Mouse (Mus musculus): ENCODE data around the gene Fbxw7.

Gene Fbxw7

DNA sequence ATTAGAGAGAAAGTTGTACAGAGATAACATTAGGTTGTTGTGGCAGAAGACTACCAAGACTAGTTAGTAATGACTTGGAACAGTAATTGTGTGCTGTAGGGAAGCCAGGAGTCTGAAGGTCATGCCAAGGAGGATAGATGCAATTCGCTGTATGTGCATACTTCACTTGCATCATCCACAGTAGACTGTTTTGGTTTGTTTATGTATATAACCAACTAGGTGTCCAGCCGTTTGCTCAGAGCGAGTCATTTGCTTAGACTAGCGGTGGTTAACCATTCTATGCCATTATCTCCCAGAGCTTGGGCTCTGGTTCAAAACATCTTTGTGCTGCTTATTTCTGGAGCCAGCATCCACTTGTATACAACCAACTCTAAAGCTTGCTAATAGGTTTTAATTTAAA lies 134.3 kb downstream of the Fbxw7 start:
- in situ Hi-C loops (cut with MseI, MboI), result no loop called here

DNA sequence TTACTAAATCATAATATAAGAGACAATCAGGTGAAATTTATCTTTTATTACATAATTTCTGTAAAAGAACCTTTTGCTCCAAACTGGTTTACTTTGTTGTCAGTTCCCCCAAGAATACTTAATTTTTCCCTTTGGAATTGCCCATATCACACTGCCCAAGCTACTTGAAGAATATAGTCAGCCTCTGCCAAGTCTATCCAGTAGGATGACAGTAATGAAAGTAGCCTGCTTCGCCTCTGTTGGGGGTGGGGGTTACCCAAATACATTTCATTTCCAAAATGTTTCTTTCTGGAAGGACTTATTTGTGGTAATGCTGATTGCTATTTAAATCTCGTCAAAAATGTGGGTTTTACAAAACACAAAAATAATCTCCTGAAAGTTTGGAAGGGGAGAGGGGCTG lies 136.6 kb downstream of the Fbxw7 start:
- in situ Hi-C loops (cut with MseI, MboI), result no loop called here

DNA sequence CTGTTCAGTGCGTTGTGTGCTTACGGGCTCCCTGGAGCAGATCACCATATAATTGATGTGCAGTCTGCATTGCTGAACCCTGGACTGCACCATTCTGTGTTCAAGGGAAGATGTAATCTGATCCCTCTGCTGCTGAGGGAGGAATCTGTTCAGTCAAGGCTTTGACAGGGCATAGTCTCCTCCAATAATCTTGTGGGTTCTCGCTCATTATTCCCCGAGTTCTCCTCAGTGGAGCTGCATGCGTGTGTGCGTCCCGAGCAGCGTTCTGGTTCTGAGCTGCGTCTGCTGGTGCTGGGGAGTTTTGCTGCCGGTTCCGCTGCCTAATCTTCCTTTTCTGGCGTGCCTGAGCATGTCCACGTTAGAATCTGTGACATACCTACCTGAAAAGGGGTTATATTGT lies 137.1 kb downstream of the Fbxw7 start:
- in situ Hi-C loops (cut with MseI, MboI), result no loop called here

DNA sequence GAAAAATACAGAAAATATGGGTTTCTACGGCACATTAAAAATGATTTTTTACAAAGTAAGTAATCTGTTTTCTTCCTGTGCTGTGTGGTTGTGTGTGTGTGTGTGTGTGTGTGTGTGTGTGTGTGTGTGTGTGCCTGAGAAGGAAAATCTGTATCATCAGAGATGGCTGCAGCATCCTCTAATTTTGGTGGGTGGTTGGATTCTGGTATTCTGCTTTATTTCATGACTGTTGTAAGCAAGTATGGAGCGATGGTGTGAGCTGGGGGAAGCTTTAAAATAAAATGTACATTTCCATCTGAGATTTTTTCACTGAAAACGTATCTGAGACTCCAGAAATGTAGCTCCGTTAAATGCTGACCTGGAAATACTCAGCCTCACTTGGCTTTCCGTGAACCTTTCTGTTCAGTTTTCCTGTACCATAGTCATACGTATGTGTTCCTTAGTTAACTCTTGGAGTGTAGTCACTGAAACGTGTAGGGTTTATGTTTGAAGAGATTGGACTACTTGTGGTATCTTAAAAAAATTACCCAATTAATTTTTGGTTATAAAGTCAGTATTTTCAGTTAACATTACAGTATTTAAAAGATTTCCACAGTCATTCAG lies 137.6 kb downstream of the Fbxw7 start:
- in situ Hi-C loops (cut with MseI, MboI), result no loop called here

DNA sequence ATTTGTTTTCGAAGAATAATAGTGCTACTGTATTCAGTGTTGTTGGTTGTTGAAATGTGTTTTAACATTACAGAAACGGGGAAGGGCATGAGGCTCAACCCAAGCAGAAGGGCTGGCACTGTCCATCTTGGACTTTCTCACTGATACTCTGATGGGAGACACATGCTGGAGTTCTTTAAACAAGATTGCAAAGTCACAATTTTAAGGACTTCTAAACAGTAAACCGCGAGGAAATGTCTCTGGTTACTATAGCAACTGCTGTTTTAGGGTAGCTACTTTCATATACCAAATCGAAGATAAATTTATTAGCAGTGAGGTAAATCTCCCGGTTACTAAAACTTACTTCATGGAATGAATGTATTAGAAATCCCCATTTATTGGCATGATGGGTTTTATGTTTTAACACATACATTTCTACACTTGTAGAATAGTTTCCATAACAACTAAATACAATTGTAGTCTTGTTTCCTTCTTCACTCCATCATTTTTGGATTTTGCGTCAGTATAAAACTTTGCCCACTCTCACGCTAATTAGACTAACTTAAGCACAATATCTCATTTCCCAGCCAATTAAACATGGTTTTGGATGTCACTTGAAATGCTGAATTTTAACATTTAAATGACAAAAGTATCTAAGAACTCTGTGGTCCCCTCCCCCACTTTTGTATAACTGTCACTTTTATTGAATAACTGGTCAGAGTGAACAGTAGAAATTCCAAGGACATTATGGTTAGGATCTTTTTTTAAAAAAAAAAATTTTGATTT lies 140.1 kb downstream of the Fbxw7 start:
- in situ Hi-C loops (cut with MseI, MboI), result no loop called here

- in situ Hi-C loops (cut with MseI, MboI), result no loop called here
Observed at GRCm38 (mm10) chr3:84955857-84956256, 140.8 kb downstream of the Fbxw7 start.

DNA sequence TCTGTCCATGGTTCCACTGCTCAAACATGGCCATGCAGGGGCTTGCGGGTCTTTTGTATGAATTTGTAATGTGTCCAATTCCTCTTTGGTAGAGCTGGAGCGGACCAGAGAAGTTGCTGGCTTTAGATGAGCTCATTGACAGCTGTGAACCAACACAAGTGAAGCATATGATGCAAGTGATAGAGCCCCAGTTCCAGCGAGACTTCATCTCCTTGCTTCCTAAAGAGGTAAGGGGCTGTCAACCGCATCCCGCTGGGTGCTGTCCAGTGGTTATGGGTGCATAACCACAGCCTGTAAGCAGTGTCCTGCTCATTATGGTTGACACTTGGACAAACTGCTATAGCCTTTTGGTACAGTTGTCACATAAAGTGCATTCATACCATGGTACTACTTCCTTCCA lies 150.1 kb downstream of the Fbxw7 start:
- in situ Hi-C loops (cut with MseI, MboI), result no loop called here

- in situ Hi-C loops (cut with MseI, MboI), result no loop called here
Observed at GRCm38 (mm10) chr3:84967364-84967763, 152.3 kb downstream of the Fbxw7 start.

DNA sequence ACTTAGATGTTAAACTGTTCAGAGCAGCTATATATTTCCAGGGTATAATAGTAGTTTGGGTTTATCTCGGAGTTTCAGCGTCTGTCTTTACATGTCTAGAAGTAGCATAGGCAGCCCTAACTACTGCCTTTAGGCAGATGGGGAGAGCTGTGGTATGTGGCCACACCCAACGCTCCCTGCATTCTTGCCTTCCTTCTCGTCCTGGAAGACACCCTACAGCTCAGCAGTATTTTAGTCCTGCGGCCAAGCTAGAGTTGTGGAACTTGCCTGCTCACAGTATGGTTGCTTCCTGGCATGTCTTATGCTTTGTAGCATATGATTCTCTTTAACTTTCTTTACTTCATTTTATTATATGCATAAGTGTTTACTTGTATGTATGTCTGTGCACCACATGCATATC lies 156.5 kb downstream of the Fbxw7 start:
- in situ Hi-C loops (cut with MseI, MboI), result no loop called here

- in situ Hi-C loops (cut with MseI, MboI), result no loop called here
Observed at GRCm38 (mm10) chr3:84972881-84973280, 157.8 kb downstream of the Fbxw7 start.

- in situ Hi-C loops (cut with MseI, MboI), result no loop called here
Observed at GRCm38 (mm10) chr3:84974193-84974592, 159.1 kb downstream of the Fbxw7 start.

DNA sequence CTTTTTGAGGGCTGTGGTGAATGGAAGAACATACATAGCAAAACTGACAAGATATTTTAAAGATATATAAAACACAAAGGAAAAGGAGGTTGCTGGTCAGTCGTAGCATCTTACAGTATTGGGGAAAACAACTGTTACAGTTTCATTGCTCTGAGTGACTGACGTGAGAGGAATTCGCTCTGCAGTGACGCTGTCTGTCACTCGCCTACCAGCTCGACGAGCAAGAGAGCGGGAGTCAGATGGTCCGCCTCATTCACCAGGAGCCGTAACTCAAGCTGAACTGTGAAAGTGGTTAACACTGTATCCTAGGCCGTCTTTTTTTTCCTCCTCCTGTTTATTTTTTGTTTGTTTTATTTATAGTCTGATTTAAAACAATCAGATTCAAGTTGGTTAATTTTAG lies 163.6 kb downstream of the Fbxw7 start:
- in situ Hi-C loops (cut with MseI, MboI), result no loop called here

GRCm38 (mm10) chr3:84980158-84980557 lies 165.1 kb downstream of the Fbxw7 start:
- in situ Hi-C loops (cut with MseI, MboI), result no loop called here

DNA sequence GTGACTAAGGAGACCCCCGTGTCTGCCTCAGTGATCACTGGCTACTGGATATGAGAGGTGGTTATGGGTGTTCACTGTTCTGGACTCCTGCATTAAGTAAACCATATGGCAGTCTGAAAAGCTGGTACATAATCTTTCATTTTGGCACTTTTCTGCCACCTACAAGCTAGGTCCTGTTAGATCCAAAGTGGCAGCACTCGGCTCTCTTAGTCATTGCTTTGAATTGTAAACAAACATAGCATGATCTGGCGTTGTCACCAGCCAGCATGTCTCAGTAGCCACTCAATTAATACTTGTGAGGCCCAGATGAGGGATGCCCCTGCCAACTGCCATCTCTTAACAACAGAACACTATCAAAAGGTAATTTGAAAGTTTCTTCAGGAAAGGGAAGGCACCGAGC lies 167.6 kb downstream of the Fbxw7 start:
- in situ Hi-C loops (cut with MseI, MboI), result no loop called here

DNA sequence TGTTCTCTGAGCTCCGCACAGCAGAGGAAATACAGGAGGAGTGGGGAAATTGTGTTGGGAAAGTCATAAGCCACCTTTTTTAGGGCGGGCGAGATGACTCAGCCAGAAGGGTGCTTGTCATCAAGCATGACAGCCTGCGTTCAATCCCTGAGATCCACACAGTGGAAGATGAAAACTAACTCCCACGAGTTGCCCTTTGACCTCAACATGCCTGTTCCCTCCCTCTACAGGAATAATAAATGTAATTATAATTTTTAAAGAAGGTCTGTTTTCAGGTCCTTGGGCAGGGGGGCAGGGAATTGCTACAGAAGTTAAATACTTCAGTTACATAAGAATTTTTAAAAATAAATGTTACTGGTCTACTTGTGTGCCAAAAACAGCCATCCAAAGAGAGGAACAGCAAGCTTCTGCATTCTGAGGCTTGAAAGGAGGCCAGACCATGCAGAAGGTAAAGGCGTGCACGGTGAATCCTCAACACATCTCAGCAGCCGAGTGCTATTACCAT lies 170.1 kb downstream of the Fbxw7 start:
- in situ Hi-C loops (cut with MseI, MboI), result no loop called here

DNA sequence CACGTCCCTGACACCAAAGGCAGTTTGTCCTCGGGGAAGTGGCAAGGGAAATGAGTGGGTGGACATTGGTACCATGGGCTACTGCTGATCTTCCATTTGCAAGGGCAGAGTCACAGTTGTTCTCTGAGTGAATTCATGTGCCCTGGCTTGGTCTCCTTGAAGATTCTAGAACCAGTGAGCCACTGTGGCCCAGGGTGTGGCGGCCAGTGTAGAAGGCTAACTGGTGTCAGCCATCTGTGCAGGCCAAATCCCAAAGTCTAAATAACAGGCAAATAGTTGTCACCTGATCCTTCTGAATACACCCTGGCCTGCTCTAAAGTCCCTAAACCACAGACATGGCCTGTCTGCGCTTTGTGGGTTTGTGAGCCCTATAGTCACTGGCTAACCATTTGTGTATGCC lies 173.8 kb downstream of the Fbxw7 start:
- in situ Hi-C loops (cut with MseI, MboI), result no loop called here

DNA sequence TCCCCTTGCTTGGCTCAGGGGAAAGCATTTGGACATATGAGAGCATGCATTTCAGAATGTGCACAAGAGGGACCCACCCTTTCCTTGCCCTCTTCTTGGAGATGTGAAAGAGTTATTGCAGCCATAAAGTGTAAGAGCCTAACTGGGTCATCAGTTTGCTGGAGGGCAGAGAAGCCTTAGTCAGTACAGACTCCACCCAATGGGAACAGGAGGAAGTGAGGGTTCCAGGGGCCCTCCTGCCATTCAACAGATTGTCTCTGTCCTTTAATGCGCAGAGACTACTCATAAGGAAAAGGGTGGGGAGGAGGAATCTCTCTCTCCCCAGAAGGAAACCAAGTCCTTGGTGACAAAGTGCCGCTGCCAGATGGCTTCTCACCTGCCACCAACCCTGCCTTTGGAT lies 190.2 kb downstream of the Fbxw7 start:
- in situ Hi-C loops (cut with MseI, MboI), result no loop called here

- in situ Hi-C loops (cut with MseI, MboI), result no loop called here
Observed at GRCm38 (mm10) chr3:85012889-85013288, 197.8 kb downstream of the Fbxw7 start.

DNA sequence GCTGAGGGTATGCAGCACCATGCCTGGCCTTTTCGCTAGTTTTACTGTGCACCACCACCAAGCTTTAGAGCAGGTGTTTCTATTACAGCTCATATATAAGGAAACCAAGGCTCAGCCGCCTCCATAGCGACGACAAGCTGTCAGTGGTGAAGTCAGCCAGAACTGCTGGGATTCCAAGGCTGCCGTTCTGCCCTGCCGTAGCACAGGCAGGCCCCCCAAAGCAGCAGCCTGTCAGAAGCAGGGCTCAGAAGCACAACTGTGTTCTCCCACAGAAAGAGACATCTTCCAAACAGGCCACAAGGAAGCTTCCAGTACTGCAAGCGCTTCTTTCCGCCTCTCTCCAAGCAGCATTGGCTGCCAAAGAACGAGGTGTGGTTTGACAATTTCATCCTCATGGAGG lies 200.6 kb downstream of the Fbxw7 start:
- in situ Hi-C loops (cut with MseI, MboI), result no loop called here

DNA sequence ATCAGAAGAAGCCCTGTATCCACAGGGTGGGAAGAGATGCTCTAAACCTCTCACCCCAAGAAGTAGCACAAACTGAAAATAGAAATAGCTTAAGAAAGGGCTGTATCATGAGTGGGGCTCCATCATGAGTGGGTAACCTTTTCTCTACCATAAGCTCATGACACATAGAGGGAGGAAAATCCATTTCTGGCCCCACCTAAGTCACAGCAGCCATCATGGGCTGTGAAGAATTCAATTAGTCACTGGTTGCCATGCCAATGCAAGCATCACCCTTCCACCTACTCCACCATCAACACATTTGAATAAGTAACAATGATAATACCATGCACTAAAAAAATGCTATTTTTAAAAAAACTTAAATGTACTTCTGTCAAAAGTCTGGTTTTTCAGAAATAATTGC lies 205.1 kb downstream of the Fbxw7 start:
- in situ Hi-C loops (cut with MseI, MboI), result no loop called here

- in situ Hi-C loops (cut with MseI, MboI), result no loop called here
Observed at GRCm38 (mm10) chr3:85021816-85022215, 206.7 kb downstream of the Fbxw7 start.

DNA sequence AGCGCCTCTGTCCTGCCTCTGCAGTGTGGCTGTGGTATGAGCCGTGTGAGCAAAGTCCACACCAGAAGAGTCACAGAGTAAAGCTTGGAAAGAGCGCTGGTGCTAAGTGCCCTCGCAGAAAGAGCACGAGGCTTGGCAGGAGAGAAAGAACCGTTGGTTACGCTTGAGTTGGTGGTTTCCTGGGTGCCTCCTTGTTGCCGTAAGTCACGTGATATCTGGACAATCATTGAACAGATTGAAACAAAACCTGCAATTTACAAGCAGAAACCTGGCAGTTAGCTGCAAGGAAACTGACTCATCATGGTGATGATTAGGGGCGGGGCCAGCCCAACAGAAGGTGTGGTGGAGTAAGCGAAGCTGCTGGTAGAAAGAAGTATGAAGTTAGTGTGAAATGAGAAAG lies 207.7 kb downstream of the Fbxw7 start:
- in situ Hi-C loops (cut with MseI, MboI), result no loop called here

DNA sequence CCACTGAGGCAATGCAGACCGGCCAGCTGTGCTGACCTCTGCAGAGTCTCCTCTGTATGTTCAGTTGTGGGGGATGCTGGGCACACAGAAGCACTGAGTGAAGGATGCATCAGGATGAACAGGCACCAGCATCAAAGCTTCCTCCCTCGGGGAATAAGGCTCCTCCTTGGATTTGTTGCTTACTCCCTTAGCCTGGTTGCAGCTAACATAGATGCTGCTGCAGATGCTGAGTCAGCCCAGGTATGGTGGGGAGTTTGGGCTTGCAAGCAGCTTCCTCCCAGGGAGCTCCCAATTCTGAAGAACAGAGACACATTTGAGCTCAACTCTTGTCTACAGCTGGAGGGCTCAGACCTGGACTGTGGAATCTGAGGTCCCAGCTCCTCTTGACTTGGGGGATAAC lies 209.2 kb downstream of the Fbxw7 start:
- in situ Hi-C loops (cut with MseI, MboI), result no loop called here

Measured in mouse trophoblast stem cell (cell line).